Mouse (Mus musculus): ENCODE results near the gene Gramd1c.

DNA sequence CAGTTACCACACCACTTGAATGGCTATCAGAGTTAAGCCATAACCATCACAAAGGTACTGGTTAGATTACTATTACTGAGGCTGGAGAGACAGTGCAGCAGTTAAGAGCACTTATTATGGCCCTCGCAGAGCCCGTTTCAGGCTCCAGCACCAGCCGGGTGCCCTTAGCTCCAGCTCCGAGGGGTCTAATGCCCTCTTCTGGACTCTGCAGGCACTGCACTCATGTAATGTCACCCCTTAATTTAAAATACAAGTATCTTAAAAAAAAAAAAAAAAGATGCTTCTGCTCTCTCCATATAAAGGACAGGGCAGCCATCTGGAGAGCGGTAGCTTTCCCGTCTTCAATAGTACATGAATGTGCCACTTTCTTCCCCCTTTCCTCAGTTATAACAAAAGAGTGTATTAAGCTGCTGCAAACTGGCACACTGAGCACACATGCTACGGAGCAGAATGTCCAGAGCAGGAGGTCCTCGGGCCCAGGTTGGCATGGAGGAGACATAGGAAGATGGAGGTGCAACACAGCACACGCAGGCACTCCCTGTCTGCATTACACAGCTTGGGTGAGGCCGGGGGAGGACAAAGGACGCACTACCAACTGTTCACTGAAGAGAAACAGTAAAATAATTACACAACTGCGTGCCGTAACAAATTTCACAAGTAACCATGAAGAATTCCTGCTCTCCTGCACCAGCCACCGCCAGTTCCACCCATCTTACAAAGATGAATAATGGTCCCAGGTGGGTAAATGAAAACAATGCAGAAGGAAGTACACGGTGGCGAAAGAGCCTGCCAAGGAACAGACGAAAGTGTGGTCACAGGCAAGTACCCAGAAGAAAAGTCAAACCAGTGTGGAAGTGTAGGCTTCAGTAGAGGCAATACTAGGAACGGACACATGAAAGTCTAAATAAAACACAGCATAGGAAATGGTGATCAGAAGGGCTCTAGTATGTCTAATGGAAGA, 40.9 kb upstream of the Gramd1c start:
- TF ChIP-seq POLR2A (IDR thresholded peaks at IDR 0.05; ENCODE audit: borderline replicate concordance, low read depth, low read length): no peak
- TF ChIP-seq CTCF (IDR thresholded peaks at IDR 0.05; ENCODE audit: low read depth, low read length): no peak
